Mouse (Mus musculus) bone marrow macrophage, adult 2 months (primary cell): ENCODE results near the gene Pak3. TPM values are rescaled to one million over a fixed set of nuclear protein-coding genes. Genes with fewer than 3 reads are reported as not detected.
"Not testable (repeated sequence)": the region's sequence is repeated elsewhere in the genome, so short reads cannot be mapped to it uniquely, and the experiment has no call there.

ENCODE experiments used
- H3K27ac ChIP-seq: 2 replicates; pipeline ENCODE4 v1.5.1; 2012; ENCODE audit warnings: low read depth, low read length; ENCODE audit not compliant: insufficient read depth
- H3K4me1 ChIP-seq: 2 replicates; pipeline ENCODE4 v1.6.1; 2012; ENCODE audit warnings: low read length; ENCODE audit not compliant: control insufficient read depth, insufficient read depth
- H3K4me3 ChIP-seq: 2 replicates; pipeline ENCODE4 v1.5.1; 2012; ENCODE audit warnings: mild to moderate bottlenecking, low read length, moderate library complexity; ENCODE audit not compliant: insufficient read depth
- CTCF ChIP-seq: IDR thresholded peaks from 2 replicates; pipeline ENCODE4 v1.5.1; 2012; ENCODE audit warnings: low read depth, mild to moderate bottlenecking, low read length, moderate library complexity
- POLR2A ChIP-seq: IDR thresholded peaks from 2 replicates; pipeline ENCODE4 v1.6.1; 2012; ENCODE audit warnings: mild to moderate bottlenecking, low read depth, low read length, borderline replicate concordance
- polyA plus RNA-seq: library from polyadenylated mRNA; stranded (reverse); fragments of >200 nt; gene quantifications from 2 replicates; pipeline ENCODE4 v1.2.4, GENCODE M21; 2012; ENCODE audit not compliant: missing spikeins, insufficient read depth, insufficient read length

Gene Pak3
- not detected in 2 replicates for polyA plus RNA-seq

- no peak for TF ChIP-seq CTCF
- TF ChIP-seq POLR2A, result no peak
- no peaks in the 10 kb centered on the region for H3K4me1 ChIP-seq
- H3K4me3 ChIP-seq, result no peak within 1 kb of the TSS
- no peak within 1 kb of the TSS for H3K27ac ChIP-seq
These were observed at the start of gene Pak3 for GRCm38 (mm10) chrX:143518168-143518901. Pak3 (plus strand) TSS chrX:143518591.

DNA sequence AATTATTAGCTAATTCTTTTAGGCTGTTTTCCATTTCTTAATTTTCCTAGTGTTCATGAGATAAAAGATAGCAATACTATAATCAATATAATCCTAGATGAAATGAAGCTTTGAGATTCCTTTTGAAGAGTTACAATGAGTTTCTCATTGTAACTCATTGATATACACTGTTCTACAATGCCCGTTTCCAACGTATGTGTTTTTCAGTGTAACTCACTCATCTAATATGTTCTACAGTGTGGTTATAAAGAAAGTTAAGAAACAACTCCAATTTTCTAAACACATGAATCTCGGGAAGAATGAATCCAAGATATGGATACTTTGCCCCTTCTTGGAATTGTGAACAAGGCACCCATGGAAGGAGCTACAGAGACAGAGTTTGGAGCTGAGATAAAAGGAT lies 35.5 kb upstream of the Pak3 start:
- no peak overlapping the region for H3K4me3 ChIP-seq
- TF ChIP-seq POLR2A (no peak), CTCF (no peak)
- no peaks in the 10 kb centered on the region for H3K4me1 ChIP-seq
- H3K27ac ChIP-seq, result no peak overlapping the region

DNA sequence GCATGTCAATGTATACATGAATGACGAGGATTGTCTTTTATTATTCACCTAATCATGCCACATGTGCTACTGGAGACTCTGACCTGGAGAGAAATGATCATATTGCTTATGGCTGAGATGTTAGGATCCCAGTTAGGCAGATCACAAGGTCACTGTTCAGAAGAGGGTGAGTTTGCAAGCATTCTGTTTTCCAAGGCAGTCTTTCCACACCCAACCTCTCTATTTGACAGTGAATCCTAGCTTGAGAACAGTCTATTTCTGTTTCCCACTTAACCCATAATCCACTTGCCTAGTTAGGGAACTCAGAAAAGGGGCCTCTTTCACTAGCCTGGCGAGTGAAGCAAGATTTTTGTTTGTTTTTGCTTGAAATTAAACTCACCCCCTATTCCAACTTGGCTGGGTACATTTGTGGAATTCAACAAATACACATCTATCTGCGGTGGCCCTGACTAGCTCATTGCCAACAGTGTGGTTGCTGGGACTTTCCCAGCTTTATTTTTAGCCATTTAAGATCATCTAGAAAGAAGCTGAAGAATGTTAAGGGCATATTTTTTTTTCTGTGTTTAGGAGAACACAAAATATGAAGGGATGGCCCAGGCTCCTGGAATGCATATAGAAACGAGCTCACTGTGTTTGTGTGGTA lies 17.2 kb upstream of the Pak3 start:
- no peak overlapping the region for H3K27ac ChIP-seq
- TF ChIP-seq POLR2A (no peak), CTCF (no peak)
- H3K4me1 ChIP-seq, result no peaks in the 10 kb centered on the region
- H3K4me3 ChIP-seq, result no peak overlapping the region

DNA sequence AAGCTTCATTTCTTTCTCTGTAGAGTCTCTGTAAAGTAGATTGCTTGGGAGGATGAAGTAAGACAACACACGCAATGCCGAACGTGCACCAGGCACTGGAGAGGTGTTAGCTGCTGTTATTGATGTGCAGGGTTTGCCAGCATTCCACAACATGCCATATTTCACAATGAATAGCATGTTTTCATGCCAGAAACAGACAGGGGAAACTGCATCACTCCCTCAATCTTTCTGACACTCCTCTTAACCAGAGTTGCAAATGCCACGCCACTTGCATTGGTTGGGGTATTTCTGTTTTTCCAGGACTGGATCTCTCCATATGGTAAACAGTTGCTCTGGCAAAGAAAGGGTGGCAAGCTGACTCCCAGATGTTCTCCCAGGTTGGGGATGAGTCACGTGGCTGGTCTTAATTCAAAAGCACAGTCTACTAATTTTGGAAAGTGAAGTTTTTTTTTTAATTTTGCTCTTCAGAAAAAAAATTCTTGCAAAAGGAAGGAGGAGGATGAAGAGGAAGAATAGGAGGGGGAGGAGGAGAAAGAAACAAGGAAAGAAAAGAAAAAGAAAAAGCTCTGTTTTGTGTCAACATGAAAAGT lies 16.5 kb upstream of the Pak3 start:
- H3K4me1 ChIP-seq, result no peaks in the 10 kb centered on the region
- TF ChIP-seq POLR2A (no peak), CTCF (no peak)
- no peak overlapping the region for H3K27ac ChIP-seq
- H3K4me3 ChIP-seq, result no peak overlapping the region

DNA sequence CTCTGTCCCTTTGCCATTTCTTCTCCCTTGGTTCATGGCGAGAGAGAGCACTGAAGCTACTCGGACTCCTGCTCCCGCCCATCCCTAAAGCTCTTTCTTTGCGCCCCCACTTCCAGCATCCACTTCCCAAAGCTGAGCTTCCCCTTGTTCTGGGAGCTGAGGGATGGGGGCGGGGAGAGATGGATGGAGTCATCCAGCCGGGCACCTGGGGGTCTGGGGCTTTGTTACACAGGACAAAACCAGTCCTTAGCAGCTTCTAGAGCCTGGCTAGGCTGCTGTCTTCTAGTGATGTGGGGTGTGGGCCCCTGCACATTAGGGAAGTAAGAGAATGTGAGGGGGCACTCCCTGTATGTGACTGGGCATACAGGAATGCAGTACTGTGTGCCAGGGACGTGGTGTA lies 526 bp downstream of the Pak3 start:
- TF ChIP-seq CTCF, result no peak
- TF ChIP-seq POLR2A, result no peak
- Histone ChIP-seq H3K4me3 (no peak overlapping the region), H3K4me1 (no peaks in the 10 kb centered on the region), H3K27ac (no peak overlapping the region)

GRCm38 (mm10) chrX:143519454-143519853 lies 1.1 kb downstream of the Pak3 start:
- not testable (repeated sequence) for H3K27ac ChIP-seq, H3K4me3 ChIP-seq, H3K4me1 ChIP-seq

DNA sequence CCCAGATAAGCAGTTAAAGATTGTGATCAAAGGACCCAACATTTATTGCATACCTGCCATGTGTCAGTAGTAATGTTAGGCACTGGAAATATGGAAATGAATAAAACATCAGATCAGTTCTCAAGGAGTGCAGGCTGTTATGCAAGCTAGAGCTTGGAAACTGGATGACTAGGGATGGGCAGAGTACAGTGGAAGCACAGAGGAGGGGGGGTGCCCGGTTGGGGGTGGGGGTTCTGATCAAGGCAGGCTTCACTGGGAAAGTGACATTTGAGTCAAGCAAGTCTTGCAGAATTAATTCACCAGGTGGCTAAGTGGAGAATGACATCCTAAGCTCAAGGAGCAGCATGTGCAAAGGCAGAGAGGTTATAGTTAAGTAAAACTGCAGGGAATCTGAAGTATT lies 1.8 kb downstream of the Pak3 start:
- no peak overlapping the region for H3K27ac ChIP-seq
- H3K4me1 ChIP-seq, result no peaks in the 10 kb centered on the region
- H3K4me3 ChIP-seq, result no peak overlapping the region
- TF ChIP-seq POLR2A (no peak), CTCF (no peak)

GRCm38 (mm10) chrX:143532331-143532730 lies 13.9 kb downstream of the Pak3 start:
- Histone ChIP-seq H3K4me3 (no peak overlapping the region), H3K27ac (no peak overlapping the region), H3K4me1 (no peaks in the 10 kb centered on the region)
- no peak for TF ChIP-seq CTCF
- TF ChIP-seq POLR2A, result no peak

GRCm38 (mm10) chrX:143533574-143533973 lies 15.2 kb downstream of the Pak3 start:
- no peak for TF ChIP-seq CTCF
- TF ChIP-seq POLR2A, result no peak
- no peak overlapping the region for H3K27ac ChIP-seq
- no peak overlapping the region for H3K4me3 ChIP-seq
- no peaks in the 10 kb centered on the region for H3K4me1 ChIP-seq

DNA sequence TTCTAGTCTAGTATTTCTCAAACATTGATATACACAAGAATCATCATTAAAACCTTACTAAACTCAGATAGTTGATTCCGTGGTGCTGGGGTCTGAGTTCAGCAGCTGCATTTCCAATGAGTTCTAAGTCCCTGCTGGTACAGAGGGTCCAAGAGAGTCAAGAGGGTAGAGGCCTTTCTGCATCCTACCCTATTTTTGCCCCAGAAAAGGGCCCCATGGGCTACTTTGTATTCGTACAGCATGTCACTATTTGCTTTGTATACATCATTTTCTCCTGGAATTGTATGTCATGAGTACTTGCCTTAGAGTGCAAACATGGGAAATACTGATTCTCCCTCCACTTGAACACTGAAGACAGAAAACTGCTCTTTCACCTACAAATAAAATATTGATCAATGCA lies 24.4 kb downstream of the Pak3 start:
- Histone ChIP-seq H3K27ac (no peak overlapping the region), H3K4me3 (no peak overlapping the region), H3K4me1 (no peaks in the 10 kb centered on the region)
- TF ChIP-seq CTCF (no peak), POLR2A (no peak)
